Mouse (Mus musculus) forebrain, embryonic 12.5 days (tissue): ENCODE results near the gene Rnf39. TPM values are rescaled to one million over a fixed set of nuclear protein-coding genes. Genes with fewer than 3 reads are reported as not detected.

Experiments
- ATAC-seq: fragments of 200-750 bp; cut with Nextera tagmentation; 2 replicates; pipeline ENCODE4 v1.8.0; 2017; ENCODE audit warnings: moderate TSS enrichment; ENCODE audit not compliant: low FRiP score
- H3K27ac ChIP-seq: fragments of 300-500 bp; sonication (generic); 2 replicates; pipeline ENCODE4 v1.5.1; 2016; ENCODE audit warnings: mild to moderate bottlenecking
- H3K27me3 ChIP-seq: fragments of 300-500 bp; sonication (generic); 2 replicates; pipeline ENCODE4 v1.6.1; 2016; ENCODE audit warnings: mild to moderate bottlenecking
- H3K36me3 ChIP-seq: fragments of 300-500 bp; sonication (generic); replicated peaks from 2 replicates; pipeline ENCODE4 v1.6.1; 2016; ENCODE audit warnings: mild to moderate bottlenecking
- H3K4me1 ChIP-seq: fragments of 300-500 bp; sonication (generic); 2 replicates; pipeline ENCODE4 v1.6.1; 2016
- H3K4me2 ChIP-seq: fragments of 300-500 bp; sonication (generic); 2 replicates; pipeline ENCODE4 v1.6.1; 2016; ENCODE audit warnings: mild to moderate bottlenecking, moderate library complexity
- H3K4me3 ChIP-seq: fragments of 300-500 bp; sonication (generic); replicated peaks from 2 replicates; pipeline ENCODE4 v1.5.1; 2016; ENCODE audit warnings: mild to moderate bottlenecking
- H3K9ac ChIP-seq: fragments of 300-500 bp; sonication (generic); 2 replicates; pipeline ENCODE4 v1.6.1; 2016; ENCODE audit warnings: mild to moderate bottlenecking
- H3K9me3 ChIP-seq: fragments of 300-500 bp; sonication (generic); 2 replicates; pipeline ENCODE4 v1.6.1; 2016
- WGBS: fragments of 180-500 bp; shearing (Covaris S2); methylation state at CpG from one replicate; pipeline ENCODE4 v1.1.7; 2016; 5-methylcytosine and 5-hydroxymethylcytosine counted together
- polyA plus RNA-seq: library from polyadenylated mRNA; unstranded; fragments of >200 nt; fragmentation: Nextera tagmentation; extraction: Ambion mirVana; gene quantifications from 2 replicates; pipeline ENCODE4 v1.2.1, GENCODE M21; 2016

Rnf39 gene
- polyA plus RNA-seq, 1 experiment from 2014 or later, result 0.47 TPM

GRCm38 (mm10) chr17:36993770-36994325 lies 51.1 kb downstream of the Rnf39 start:
- H3K4me3 ChIP-seq, result no peak overlapping the region
- H3K27ac ChIP-seq, result no peak overlapping the region
- H3K27me3 ChIP-seq, result peaks cover 10% of the 10 kb centered on the region
- no peaks in the 10 kb centered on the region for H3K4me1 ChIP-seq
- no peaks in the 10 kb centered on the region for H3K36me3 ChIP-seq
- no peak overlapping the region for H3K4me2 ChIP-seq
- H3K9me3 ChIP-seq, result no peaks in the 10 kb centered on the region
- no peak for ATAC-seq
- WGBS, result 86% methylated on average over 4 of the region's 4 CpGs
- H3K9ac ChIP-seq, result no peak overlapping the region

GRCm38 (mm10) chr17:36994528-36994927 lies 51.8 kb downstream of the Rnf39 start:
- 91% methylated on average over 2 of the region's 2 CpGs for WGBS
- Histone ChIP-seq H3K27ac (no peak overlapping the region), H3K27me3 (peaks cover 3% of the 10 kb centered on the region), H3K9me3 (no peaks in the 10 kb centered on the region), H3K36me3 (no peaks in the 10 kb centered on the region), H3K4me2 (no peak overlapping the region), H3K9ac (no peak overlapping the region), H3K4me1 (no peaks in the 10 kb centered on the region), H3K4me3 (no peak overlapping the region)
- no peak for ATAC-seq

GRCm38 (mm10) chr17:36995448-36995847 lies 52.7 kb downstream of the Rnf39 start:
- H3K27me3 ChIP-seq, result no peaks in the 10 kb centered on the region; the same call in 1 of the 2 replicates
- H3K36me3 ChIP-seq, result no peaks in the 10 kb centered on the region
- 51% methylated on average over 3 of the region's 3 CpGs for WGBS
- no peak overlapping the region for H3K27ac ChIP-seq
- no peak overlapping the region for H3K9ac ChIP-seq
- H3K9me3 ChIP-seq, result no peaks in the 10 kb centered on the region
- ATAC-seq, result no peak
- H3K4me2 ChIP-seq, result no peak overlapping the region
- no peak overlapping the region for H3K4me3 ChIP-seq
- H3K4me1 ChIP-seq, result no peaks in the 10 kb centered on the region

GRCm38 (mm10) chr17:36997033-36997735 lies 54.5 kb downstream of the Rnf39 start:
- Histone ChIP-seq H3K4me3 (no peak overlapping the region), H3K36me3 (no peaks in the 10 kb centered on the region), H3K27me3 (no peaks in the 10 kb centered on the region; the same call in 1 of the 2 replicates), H3K27ac (no peak overlapping the region), H3K4me2 (no peak overlapping the region), H3K9me3 (no peaks in the 10 kb centered on the region), H3K4me1 (no peaks in the 10 kb centered on the region), H3K9ac (no peak overlapping the region)
- no peak for ATAC-seq
- WGBS, result 31% methylated on average over 7 of the region's 7 CpGs

Other genes with a start within 250 kb of the Rnf39 start
- not detected in 2 replicates for gene H2-M10.5, start 170.0 kb upstream of the Rnf39 start, polyA plus RNA-seq
- not detected in 2 replicates for gene H2-M10.6, start 130.7 kb upstream of the Rnf39 start, polyA plus RNA-seq
- gene Trim26, start 105.8 kb upstream of the Rnf39 start, polyA plus RNA-seq, result 38.7 and 44.0 TPM in 2 replicates
- gene Trim15, start 75.7 kb upstream of the Rnf39 start, polyA plus RNA-seq, result 0.14 and 0.24 TPM in 2 replicates
- gene Trim10, start 73.3 kb upstream of the Rnf39 start, polyA plus RNA-seq, result 4.7 and 7.1 TPM in 2 replicates
- not detected in 2 replicates for gene Trim40, start 52.8 kb upstream of the Rnf39 start, polyA plus RNA-seq
- gene Trim31, start 44.8 kb upstream of the Rnf39 start, polyA plus RNA-seq, result not detected in 2 replicates
- 136 and 146 TPM in 2 replicates for gene Ppp1r11, start 8.8 kb downstream of the Rnf39 start, polyA plus RNA-seq
- gene Znrd1, start 15.6 kb downstream of the Rnf39 start, polyA plus RNA-seq, result 79.5 and 86.7 TPM in 2 replicates
- 7.1 and 7.7 TPM in 2 replicates for gene Znrd1as, start 15.7 kb downstream of the Rnf39 start, polyA plus RNA-seq
- gene 2410137M14Rik, start 38.3 kb downstream of the Rnf39 start, polyA plus RNA-seq, result not detected in 2 replicates
- 1.3 and 1.6 TPM in 2 replicates for gene H2-M5, start 46.6 kb downstream of the Rnf39 start, polyA plus RNA-seq
- gene Zfp57, start 58.2 kb downstream of the Rnf39 start, polyA plus RNA-seq, result 193 and 197 TPM in 2 replicates
- gene Mog, start 80.5 kb downstream of the Rnf39 start, polyA plus RNA-seq, result 1.1 and 1.2 TPM in 2 replicates
- 31.7 and 32.6 TPM in 2 replicates for gene Gabbr1, start 103.0 kb downstream of the Rnf39 start, polyA plus RNA-seq
- gene Olfr90, start 145.6 kb downstream of the Rnf39 start, polyA plus RNA-seq, result 0.06 and 0.15 TPM in 2 replicates
- gene Olfr91, start 155.4 kb downstream of the Rnf39 start, polyA plus RNA-seq, result not detected in 2 replicates
- not detected in 2 replicates for gene Olfr92, start 177.2 kb downstream of the Rnf39 start, polyA plus RNA-seq
- not detected in 2 replicates for gene Olfr93, start 218.6 kb downstream of the Rnf39 start, polyA plus RNA-seq